In the genomic region with DNA sequence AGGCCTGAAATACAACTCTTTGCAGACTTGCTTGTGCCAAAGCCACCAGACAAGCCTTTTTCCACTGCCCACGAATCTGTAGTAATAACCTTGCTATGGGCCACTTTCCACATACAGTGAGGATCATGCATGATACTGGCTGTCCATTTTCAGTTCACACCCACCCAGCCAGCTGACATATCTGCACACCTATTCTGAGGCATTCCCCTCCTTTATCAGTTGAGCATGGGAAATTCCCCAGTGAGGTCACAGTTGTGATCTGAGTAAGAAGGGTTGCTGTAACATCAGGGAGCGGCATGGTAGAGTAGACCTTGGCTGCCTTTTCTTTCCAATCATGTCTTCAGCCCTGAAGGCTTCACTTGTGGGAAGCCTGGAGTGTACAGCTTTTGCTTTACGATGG, we compare ENCODE assay signal across 18 mouse cellular contexts. TPM values are rescaled to one million over a fixed set of nuclear protein-coding genes. Genes with fewer than 3 reads are reported as not detected.
DNase-seq lines count a peak whose midpoint lies in the region; ATAC-seq lines count a peak whose summit lies in the region.
"Had no signal": no experiment of that assay in that cellular context is flagged by ENCODE, and none has a peak within 500 bp of the region (broad histone marks: within the 10 kb centered on the region; RNA-seq: fewer than 3 reads in every experiment).

No protein-coding gene starts in this region.

- ATAC-seq in activated CD4-positive, CD25-positive, alpha-beta regulatory T cell, adult 4 months, result peak; percentile 99
- ATAC-seq: forebrain, embryonic 15.5 days; intestine, postnatal 0 days had no signal

- no peaks in the 10 kb centered on the region for H3K36me3 ChIP-seq in midbrain, embryonic 10.5 days
- H3K36me3 ChIP-seq: embryonic facial prominence, embryonic 12.5 days; forebrain, embryonic 15.5 days; heart, embryonic 12.5 days; hindbrain, embryonic 10.5 days had no signal

- no peak overlapping the region for H3K27ac ChIP-seq in midbrain, embryonic 10.5 days (replicated peaks)
- H3K27ac ChIP-seq: embryonic facial prominence, embryonic 12.5 days; forebrain, embryonic 15.5 days; heart, adult 2 months; hindbrain, embryonic 10.5 days; hindbrain, embryonic 14.5 days had no signal

- H3K9me3 ChIP-seq in midbrain, embryonic 10.5 days (replicated peaks), result no peaks in the 10 kb centered on the region
- H3K9me3 ChIP-seq: embryonic facial prominence, embryonic 12.5 days; forebrain, embryonic 15.5 days; heart, embryonic 12.5 days; hindbrain, embryonic 10.5 days had no signal

- H3K4me3 ChIP-seq in midbrain, embryonic 10.5 days, result no peak overlapping the region
- H3K4me3 ChIP-seq: embryonic facial prominence, embryonic 12.5 days; forebrain, embryonic 15.5 days; heart, adult 2 months; heart, embryonic 12.5 days; hindbrain, embryonic 10.5 days had no signal

- 87% methylated on average over 3 of the region's 3 CpGs for WGBS in midbrain, embryonic 10.5 days

- DNase-seq in A20 (ENCODE audit: low read depth, low spot score), result peak; percentile 81
- DNase-seq in CD4-positive, CD25-positive, alpha-beta regulatory T cell, adult 2 months (ENCODE audit: low read depth, low spot score), result peak; percentile 85
- peak; percentile 17 for DNase-seq in naive thymus-derived CD4-positive, alpha-beta T cell, adult 2 months (ENCODE audit: low read depth)
- DNase-seq in cerebellum, postnatal 4 days (ENCODE audit: low spot score in 2 of 2), result no peak
- no peak for DNase-seq in midbrain, embryonic 10.5 days (ENCODE audit: low spot score)
- no peak for DNase-seq in left cerebral cortex, adult 11 months (ENCODE audit: low spot score)
- DNase-seq: adrenal gland, postnatal 36 days; cerebellum, adult 11 months; cerebellum, adult 8-10 months; cerebellum, postnatal 14 days; heart, adult 2 months had no signal

- no peaks in the 10 kb centered on the region for H3K4me1 ChIP-seq in midbrain, embryonic 10.5 days
- H3K4me1 ChIP-seq: embryonic facial prominence, embryonic 12.5 days; heart, embryonic 12.5 days; hindbrain, embryonic 10.5 days had no signal

- H3K27me3 ChIP-seq in midbrain, embryonic 10.5 days (ENCODE audit: low read depth, poor library complexity, severe bottlenecking), result no peaks in the 10 kb centered on the region
- H3K27me3 ChIP-seq: embryonic facial prominence, embryonic 12.5 days; forebrain, embryonic 15.5 days; heart, embryonic 12.5 days had no signal

RNA-seq across cellular contexts. Expression of gene Hivep3, which starts 51.4 kb away (rescaled TPM):
- polyA plus RNA-seq in activated CD4-positive, CD25-positive, alpha-beta regulatory T cell, adult 4 months (2017; shearing (Covaris generic)), result 10 to 100 TPM; 21.0 to 25.2 TPM
- polyA plus RNA-seq in midbrain, embryonic 10.5 days (2016; fragmentation: Nextera tagmentation; extraction: Ambion mirVana), result 0.64 and 1.0 TPM in 2 replicates

Comparison
In these comparisons a context has a peak if more than half of its experiments do, and no peak if none do; other contexts are left out.
1. DNase-seq: peak in A20 (single experiment), CD4-positive, CD25-positive, alpha-beta regulatory T cell, adult 2 months (single experiment) and naive thymus-derived CD4-positive, alpha-beta T cell, adult 2 months (single experiment); none in cerebellum, postnatal 4 days (0 of 2), midbrain, embryonic 10.5 days (single experiment) and left cerebral cortex, adult 11 months (single experiment).
2. RNA of gene Hivep3, which starts 51.4 kb away (polyA plus RNA-seq): 21.0 to 25.2 TPM in activated CD4-positive, CD25-positive, alpha-beta regulatory T cell, adult 4 months; 0.64 to 1.0 TPM in midbrain, embryonic 10.5 days; every median in the first group is over 10 times any median in the second.